Mouse (Mus musculus): ENCODE data around the gene Pou3f3. TPM values are rescaled to one million over a fixed set of nuclear protein-coding genes. Genes with fewer than 3 reads are reported as not detected.

The Pou3f3 gene
- polyA plus RNA-seq, 1 experiment from 2014 or later: not detected

DNA sequence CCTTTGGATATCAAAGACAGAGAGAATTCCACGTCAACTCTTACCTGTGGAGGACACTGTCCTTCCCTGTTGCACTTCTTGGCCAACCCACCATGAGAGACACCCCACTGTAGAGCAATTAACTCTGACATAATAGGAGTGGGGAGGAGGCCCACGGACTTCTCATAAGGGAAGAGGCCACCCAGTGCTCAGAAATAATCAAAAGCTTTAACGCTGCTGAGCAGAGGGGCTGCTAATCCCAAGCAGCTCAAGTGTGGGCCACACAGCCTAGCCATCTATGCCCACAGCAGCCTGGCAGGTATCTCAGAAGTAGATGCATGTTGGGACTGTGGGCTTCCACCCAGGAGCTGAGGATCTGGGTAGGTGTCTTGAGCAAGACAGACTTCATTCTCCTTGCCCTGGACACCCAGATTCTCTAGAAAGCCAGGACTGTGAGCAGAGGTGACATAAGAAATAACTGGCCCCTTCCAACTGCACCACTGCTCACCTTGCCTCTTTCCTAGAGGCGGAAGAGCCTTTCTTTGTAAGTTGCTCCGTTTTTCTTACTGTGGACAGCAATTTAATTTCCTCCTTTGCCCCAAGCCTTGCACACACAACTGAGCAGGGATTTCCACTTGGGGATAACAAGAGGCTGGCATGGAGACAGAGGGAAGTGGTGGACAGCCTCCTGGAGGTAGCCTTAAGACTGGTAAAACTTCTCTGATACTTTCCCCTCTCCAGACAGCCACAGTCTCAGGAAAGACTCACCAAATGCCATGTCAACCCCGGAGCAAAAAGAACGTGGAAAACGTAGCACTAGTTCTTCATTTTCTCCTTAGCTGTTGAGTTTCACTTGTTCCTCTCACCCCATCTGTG is 16.1 kb downstream of the Pou3f3 start:
- Histone ChIP-seq H3K9me3 (ENCODE audit: low read length) (no peaks in the 10 kb centered on the region), H3K9ac (replicated peaks) (no peak overlapping the region), H3K4me2 (ENCODE audit: low read depth, low read length) (no peak overlapping the region), H3K27me3 (ENCODE audit: insufficient read depth, low read length) (peaks cover 95% of the 10 kb centered on the region), H3K27ac (ENCODE audit: low read depth) (no peak overlapping the region), H3K4me1 (ENCODE audit: insufficient read depth) (peaks cover 11% of the 10 kb centered on the region; the same call in 1 of the 2 replicates), H3K36me3 (replicated peaks; ENCODE audit: insufficient read depth, low read length) (no peaks in the 10 kb centered on the region), H3K4me3 (ENCODE audit: low read depth, low read length) (no peak overlapping the region)
- WGBS (ENCODE audit: insufficient replicate concordance): 10% methylated on average over 8 of the region's 8 CpGs
- no peak for TF ChIP-seq CTCF (IDR thresholded peaks at IDR 0.05; ENCODE audit: low read depth)
- no peak for TF ChIP-seq EP300 (IDR thresholded peaks at IDR 0.05; ENCODE audit: low read depth)
- DNase-seq: no peak
- ATAC-seq: no peak

DNA sequence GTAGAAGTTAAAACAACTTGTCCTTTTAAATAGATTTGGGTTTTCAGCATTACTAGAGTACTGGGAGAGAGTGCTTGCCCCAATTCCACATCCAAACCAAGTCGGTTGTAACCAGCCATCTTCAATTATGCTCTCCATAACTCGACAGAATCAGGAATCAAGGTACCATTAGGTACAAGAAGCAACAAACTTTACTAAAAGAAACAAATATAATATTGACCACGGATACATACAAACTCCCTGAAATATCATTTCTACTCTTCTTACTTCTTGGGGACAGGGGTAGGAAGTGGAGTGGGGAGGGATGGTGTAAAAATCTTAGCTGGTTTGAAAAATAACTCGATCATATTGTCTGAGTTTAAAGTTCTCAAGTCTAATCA is 16.7 kb downstream of the Pou3f3 start:
- no peaks in the 10 kb centered on the region for H3K36me3 ChIP-seq (replicated peaks; ENCODE audit: insufficient read depth, low read length)

GRCm38 (mm10) chr1:42713104-42713932 is 17.8 kb downstream of the Pou3f3 start:
- no peak for DNase-seq
- 2% methylated on average over 46 of the region's 46 CpGs for WGBS (ENCODE audit: insufficient replicate concordance)
- Histone ChIP-seq H3K27ac (ENCODE audit: low read depth) (no peak overlapping the region), H3K36me3 (replicated peaks; ENCODE audit: insufficient read depth, low read length) (no peaks in the 10 kb centered on the region), H3K4me1 (ENCODE audit: insufficient read depth) (peaks cover 11% of the 10 kb centered on the region; the same call in 1 of the 2 replicates), H3K4me2 (ENCODE audit: low read depth, low read length) (peak overlapping the region; percentile 69), H3K27me3 (ENCODE audit: insufficient read depth, low read length) (peaks cover 82% of the 10 kb centered on the region), H3K4me3 (ENCODE audit: low read depth, low read length) (peak overlapping the region; percentile 44), H3K9me3 (ENCODE audit: low read length) (no peaks in the 10 kb centered on the region), H3K9ac (replicated peaks) (no peak overlapping the region)
- no peak for TF ChIP-seq EP300 (IDR thresholded peaks at IDR 0.05; ENCODE audit: low read depth)
- no peak for TF ChIP-seq CTCF (IDR thresholded peaks at IDR 0.05; ENCODE audit: low read depth)
- no peak for ATAC-seq

More for the DNA sequence above, 16.7 kb downstream of the Pou3f3 start:
- Histone ChIP-seq H3K27me3 (ENCODE audit: insufficient read depth, low read length) (peaks cover 88% of the 10 kb centered on the region), H3K9me3 (ENCODE audit: low read length) (no peaks in the 10 kb centered on the region), H3K4me2 (ENCODE audit: low read depth, low read length) (no peak overlapping the region), H3K9ac (replicated peaks) (no peak overlapping the region), H3K4me3 (ENCODE audit: low read depth, low read length) (no peak overlapping the region), H3K27ac (ENCODE audit: low read depth) (no peak overlapping the region), H3K4me1 (ENCODE audit: insufficient read depth) (peaks cover 11% of the 10 kb centered on the region; the same call in 1 of the 2 replicates)
- DNase-seq (no peak), ATAC-seq (no peak)
- TF ChIP-seq EP300 (IDR thresholded peaks at IDR 0.05; ENCODE audit: low read depth) (no peak), CTCF (IDR thresholded peaks at IDR 0.05; ENCODE audit: low read depth) (no peak)
- WGBS (ENCODE audit: insufficient replicate concordance): 6% methylated on average over 4 of the region's 4 CpGs

DNA sequence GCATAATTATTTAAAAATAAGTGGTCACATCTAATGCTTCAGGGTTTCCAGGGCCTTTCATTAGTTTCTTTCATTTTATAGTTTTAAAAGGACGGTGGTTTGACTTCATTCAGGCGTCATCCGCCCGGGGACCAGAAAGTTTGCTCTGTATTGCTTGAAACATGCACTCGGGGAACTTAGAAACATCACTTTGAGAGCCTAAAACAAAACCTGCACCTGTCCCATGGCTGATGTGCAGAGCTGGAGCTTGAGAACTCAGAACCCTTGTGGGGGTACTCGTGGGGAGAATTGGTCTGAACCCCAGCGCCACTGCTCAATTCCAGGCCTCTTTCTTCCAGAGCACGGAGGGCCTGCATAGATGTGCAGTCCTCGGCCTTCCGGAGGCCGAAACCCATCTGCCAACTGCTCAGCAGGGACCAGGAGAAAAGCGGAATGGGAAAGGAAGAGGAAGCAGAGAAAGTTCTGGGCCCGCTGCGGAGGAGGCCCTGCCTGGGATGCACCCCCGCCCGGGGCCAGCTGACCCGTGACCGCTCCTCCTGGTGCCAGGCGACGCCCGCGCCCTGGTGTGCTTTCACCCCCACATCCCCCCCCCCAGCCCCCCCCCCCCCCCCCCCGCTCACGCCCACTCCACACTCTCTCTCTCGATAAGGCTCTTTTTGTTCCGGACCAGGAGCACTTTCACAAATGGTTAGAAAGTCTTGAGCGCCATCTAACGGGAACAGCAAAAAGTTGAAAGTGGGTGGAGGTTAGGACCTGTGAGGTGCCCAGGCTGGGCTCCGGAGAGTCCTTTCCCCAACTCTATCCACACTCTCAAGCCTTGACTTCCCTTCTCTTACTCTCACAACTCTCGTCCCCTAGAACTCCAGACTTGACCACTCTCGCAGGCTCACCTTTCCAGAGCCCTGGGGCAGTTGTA is 18.7 kb downstream of the Pou3f3 start:
- Histone ChIP-seq H3K4me1 (ENCODE audit: insufficient read depth) (peaks cover 11% of the 10 kb centered on the region; the same call in 1 of the 2 replicates), H3K9ac (replicated peaks) (no peak overlapping the region), H3K4me3 (ENCODE audit: low read depth, low read length) (peak overlapping the region; percentile 44), H3K36me3 (replicated peaks; ENCODE audit: insufficient read depth, low read length) (no peaks in the 10 kb centered on the region), H3K27me3 (ENCODE audit: insufficient read depth, low read length) (peaks cover 79% of the 10 kb centered on the region), H3K27ac (ENCODE audit: low read depth) (no peak overlapping the region), H3K4me2 (ENCODE audit: low read depth, low read length) (peak overlapping the region; percentile 69), H3K9me3 (ENCODE audit: low read length) (no peaks in the 10 kb centered on the region)
- 3% methylated on average over 21 of the region's 31 CpGs for WGBS (ENCODE audit: insufficient replicate concordance)
- TF ChIP-seq EP300 (IDR thresholded peaks at IDR 0.05; ENCODE audit: low read depth): no peak
- TF ChIP-seq CTCF (IDR thresholded peaks at IDR 0.05; ENCODE audit: low read depth): peak; percentile 65
- DNase-seq: peak; percentile 29
- peak; percentile 50; the same call in 1 of the 2 replicates for ATAC-seq

DNA sequence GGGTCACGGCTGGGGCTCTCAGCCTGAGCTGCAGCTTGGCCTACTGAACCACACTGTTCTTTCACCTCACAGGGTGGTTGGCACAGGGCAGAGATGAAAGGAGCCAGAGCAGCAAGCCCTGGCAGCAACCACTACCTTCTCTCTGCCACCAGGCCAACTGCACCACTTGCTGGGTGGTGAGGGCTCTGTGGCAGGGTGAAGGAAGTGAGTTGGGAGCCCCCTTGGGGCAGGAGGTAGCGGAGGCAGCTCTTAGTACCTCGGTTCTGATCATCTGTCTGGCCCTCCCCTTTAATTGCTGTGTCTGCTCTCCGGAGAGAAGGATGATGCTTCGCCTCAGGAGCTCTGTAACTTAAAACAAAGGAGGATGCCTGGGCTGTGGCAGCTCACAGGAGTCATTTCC is 23.0 kb downstream of the Pou3f3 start:
- no peak overlapping the region for H3K9ac ChIP-seq (replicated peaks)
- TF ChIP-seq EP300 (IDR thresholded peaks at IDR 0.05; ENCODE audit: low read depth): no peak
- peak; percentile 21; the same call in 1 of the 2 replicates for TF ChIP-seq CTCF (IDR thresholded peaks at IDR 0.05; ENCODE audit: low read depth)
- H3K4me1 ChIP-seq (ENCODE audit: insufficient read depth): peaks cover 7% of the 10 kb centered on the region; the same call in 1 of the 2 replicates
- no peak for ATAC-seq
- WGBS (ENCODE audit: insufficient replicate concordance): 23% methylated on average over 5 of the region's 5 CpGs
- DNase-seq: no peak
- H3K9me3 ChIP-seq (ENCODE audit: low read length): no peaks in the 10 kb centered on the region
- H3K27ac ChIP-seq (ENCODE audit: low read depth): no peak overlapping the region
- H3K4me2 ChIP-seq (ENCODE audit: low read depth, low read length): no peak overlapping the region
- peaks cover 39% of the 10 kb centered on the region for H3K27me3 ChIP-seq (ENCODE audit: insufficient read depth, low read length)
- no peaks in the 10 kb centered on the region for H3K36me3 ChIP-seq (replicated peaks; ENCODE audit: insufficient read depth, low read length)
- no peak overlapping the region for H3K4me3 ChIP-seq (ENCODE audit: low read depth, low read length)
